Mouse (Mus musculus): Measurements from ENCODE around the gene Enho. TPM values are rescaled to one million over a fixed set of nuclear protein-coding genes. Genes with fewer than 3 reads are reported as not detected.
A peak's percentile ranks its signal among the peaks of the same experiment; 100 is the strongest.

Enho gene
- polyA plus RNA-seq, 1 experiment from 2014 or later: 115 TPM

- H3K9ac ChIP-seq (ENCODE audit: low read depth, low read length): no peak overlapping the region
- no peaks in the 10 kb centered on the region for H3K36me3 ChIP-seq (ENCODE audit: control insufficient read depth, insufficient read depth, low read length)
- H3K4me1 ChIP-seq (ENCODE audit: control insufficient read depth, insufficient read depth, low read depth, low read length): 0 out of 2 replicates have a peak, but pooled peaks cover 3% of the 10 kb centered on the region
- H3K9me3 ChIP-seq (ENCODE audit: control insufficient read depth, low read length): no peaks in the 10 kb centered on the region
- H3K27ac ChIP-seq (ENCODE audit: low read depth, low read length): no peak overlapping the region
- no peak overlapping the region for H3K4me3 ChIP-seq (ENCODE audit: low read length)
- H3K4me2 ChIP-seq (ENCODE audit: low read length): no peak overlapping the region
- 10% methylated on average over 7 of the region's 7 CpGs for WGBS
- H3K27me3 ChIP-seq (replicated peaks; ENCODE audit: control insufficient read depth, insufficient read depth, low read length): no peaks in the 10 kb centered on the region
- ATAC-seq: peak; percentile 48
These were observed 14.1 kb upstream of the Enho start for GRCm38 (mm10) chr4:41654217-41654616.

GRCm38 (mm10) chr4:41653730-41654129 is 13.6 kb upstream of the Enho start:
- no peak overlapping the region for H3K27ac ChIP-seq (ENCODE audit: low read depth, low read length)
- 0 out of 2 replicates have a peak, but pooled peaks have one; percentile 3 for ATAC-seq
- no peaks in the 10 kb centered on the region for H3K27me3 ChIP-seq (replicated peaks; ENCODE audit: control insufficient read depth, insufficient read depth, low read length)
- H3K4me2 ChIP-seq (ENCODE audit: low read length): no peak overlapping the region
- 62% methylated on average over 6 of the region's 6 CpGs for WGBS
- H3K4me3 ChIP-seq (ENCODE audit: low read length): no peak overlapping the region
- H3K4me1 ChIP-seq (ENCODE audit: control insufficient read depth, insufficient read depth, low read depth, low read length): 0 out of 2 replicates have a peak, but pooled peaks cover under 1% of the 10 kb centered on the region
- no peak overlapping the region for H3K9ac ChIP-seq (ENCODE audit: low read depth, low read length)
- H3K9me3 ChIP-seq (ENCODE audit: control insufficient read depth, low read length): no peaks in the 10 kb centered on the region
- no peaks in the 10 kb centered on the region for H3K36me3 ChIP-seq (ENCODE audit: control insufficient read depth, insufficient read depth, low read length)

GRCm38 (mm10) chr4:41653296-41653695 is 13.2 kb upstream of the Enho start:
- Histone ChIP-seq H3K27ac (ENCODE audit: low read depth, low read length) (no peak overlapping the region), H3K4me2 (ENCODE audit: low read length) (no peak overlapping the region), H3K9me3 (ENCODE audit: control insufficient read depth, low read length) (no peaks in the 10 kb centered on the region), H3K4me3 (ENCODE audit: low read length) (no peak overlapping the region), H3K27me3 (replicated peaks; ENCODE audit: control insufficient read depth, insufficient read depth, low read length) (no peaks in the 10 kb centered on the region), H3K36me3 (ENCODE audit: control insufficient read depth, insufficient read depth, low read length) (no peaks in the 10 kb centered on the region), H3K9ac (ENCODE audit: low read depth, low read length) (no peak overlapping the region), H3K4me1 (ENCODE audit: control insufficient read depth, insufficient read depth, low read depth, low read length) (no peaks in the 10 kb centered on the region)
- WGBS: 35% methylated on average over 6 of the region's 6 CpGs
- peak; percentile 46 for ATAC-seq

- no peak for ATAC-seq
- 65% methylated on average over 7 of the region's 7 CpGs for WGBS
These were observed 8.5 kb upstream of the Enho start for GRCm38 (mm10) chr4:41648627-41649026.

GRCm38 (mm10) chr4:41648157-41648556 is 8.0 kb upstream of the Enho start:
- H3K27ac ChIP-seq (ENCODE audit: low read depth, low read length): no peak overlapping the region
- peak; percentile 53; the same call in 1 of the 2 replicates for ATAC-seq
- no peaks in the 10 kb centered on the region for H3K36me3 ChIP-seq (ENCODE audit: control insufficient read depth, insufficient read depth, low read length)
- no peaks in the 10 kb centered on the region for H3K9me3 ChIP-seq (ENCODE audit: control insufficient read depth, low read length)
- no peaks in the 10 kb centered on the region for H3K27me3 ChIP-seq (replicated peaks; ENCODE audit: control insufficient read depth, insufficient read depth, low read length)
- no peak overlapping the region for H3K4me3 ChIP-seq (ENCODE audit: low read length)
- WGBS: 25% methylated on average over 4 of the region's 4 CpGs
- no peak overlapping the region for H3K4me2 ChIP-seq (ENCODE audit: low read length)
- H3K4me1 ChIP-seq (ENCODE audit: control insufficient read depth, insufficient read depth, low read depth, low read length): no peaks in the 10 kb centered on the region
- no peak overlapping the region for H3K9ac ChIP-seq (ENCODE audit: low read depth, low read length)

More at GRCm38 (mm10) chr4:41648627-41649026, 8.5 kb upstream of the Enho start:
- H3K4me2 ChIP-seq (ENCODE audit: low read length): no peak overlapping the region
- H3K36me3 ChIP-seq (ENCODE audit: control insufficient read depth, insufficient read depth, low read length): no peaks in the 10 kb centered on the region
- no peaks in the 10 kb centered on the region for H3K27me3 ChIP-seq (replicated peaks; ENCODE audit: control insufficient read depth, insufficient read depth, low read length)
- no peak overlapping the region for H3K27ac ChIP-seq (ENCODE audit: low read depth, low read length)
- no peaks in the 10 kb centered on the region for H3K4me1 ChIP-seq (ENCODE audit: control insufficient read depth, insufficient read depth, low read depth, low read length)
- no peak overlapping the region for H3K4me3 ChIP-seq (ENCODE audit: low read length)
- no peaks in the 10 kb centered on the region for H3K9me3 ChIP-seq (ENCODE audit: control insufficient read depth, low read length)
- no peak overlapping the region for H3K9ac ChIP-seq (ENCODE audit: low read depth, low read length)

GRCm38 (mm10) chr4:41645488-41645887 is 5.4 kb upstream of the Enho start:
- Histone ChIP-seq H3K36me3 (ENCODE audit: control insufficient read depth, insufficient read depth, low read length) (no peaks in the 10 kb centered on the region), H3K4me3 (ENCODE audit: low read length) (no peak overlapping the region), H3K4me2 (ENCODE audit: low read length) (no peak overlapping the region), H3K27ac (ENCODE audit: low read depth, low read length) (no peak overlapping the region), H3K27me3 (replicated peaks; ENCODE audit: control insufficient read depth, insufficient read depth, low read length) (no peaks in the 10 kb centered on the region), H3K9ac (ENCODE audit: low read depth, low read length) (no peak overlapping the region), H3K4me1 (ENCODE audit: control insufficient read depth, insufficient read depth, low read depth, low read length) (peaks cover 3% of the 10 kb centered on the region), H3K9me3 (ENCODE audit: control insufficient read depth, low read length) (no peaks in the 10 kb centered on the region)
- WGBS: 23% methylated on average over 5 of the region's 5 CpGs
- no peak for ATAC-seq

GRCm38 (mm10) chr4:41641199-41641822 is 1.2 kb upstream of the Enho start:
- H3K9me3 ChIP-seq (ENCODE audit: control insufficient read depth, low read length): no peaks in the 10 kb centered on the region
- no peak overlapping the region for H3K27ac ChIP-seq (ENCODE audit: low read depth, low read length)
- peaks cover 34% of the 10 kb centered on the region for H3K4me1 ChIP-seq (ENCODE audit: control insufficient read depth, insufficient read depth, low read depth, low read length)
- 0 out of 2 replicates have a peak, but pooled peaks cover 2% of the 10 kb centered on the region for H3K36me3 ChIP-seq (ENCODE audit: control insufficient read depth, insufficient read depth, low read length)
- H3K27me3 ChIP-seq (replicated peaks; ENCODE audit: control insufficient read depth, insufficient read depth, low read length): no peaks in the 10 kb centered on the region
- no peak overlapping the region for H3K4me2 ChIP-seq (ENCODE audit: low read length)
- no peak overlapping the region for H3K4me3 ChIP-seq (ENCODE audit: low read length)
- WGBS: 69% methylated on average over 6 of the region's 6 CpGs
- no peak for ATAC-seq
- no peak overlapping the region for H3K9ac ChIP-seq (ENCODE audit: low read depth, low read length)

GRCm38 (mm10) chr4:41639214-41639841 is 796 bp downstream of the Enho start:
- Histone ChIP-seq H3K4me2 (ENCODE audit: low read length) (peak overlapping the region; percentile 87), H3K4me3 (ENCODE audit: low read length) (peak overlapping the region; percentile 81), H3K4me1 (ENCODE audit: control insufficient read depth, insufficient read depth, low read depth, low read length) (peaks cover 40% of the 10 kb centered on the region), H3K27ac (ENCODE audit: low read depth, low read length) (peak overlapping the region; percentile 93), H3K36me3 (ENCODE audit: control insufficient read depth, insufficient read depth, low read length) (0 out of 2 replicates have a peak, but pooled peaks cover 2% of the 10 kb centered on the region), H3K9me3 (ENCODE audit: control insufficient read depth, low read length) (no peaks in the 10 kb centered on the region), H3K27me3 (replicated peaks; ENCODE audit: control insufficient read depth, insufficient read depth, low read length) (no peaks in the 10 kb centered on the region), H3K9ac (ENCODE audit: low read depth, low read length) (peak overlapping the region; percentile 98)
- WGBS: 6% methylated on average over 10 of the region's 10 CpGs
- ATAC-seq: peak; percentile 19

- Histone ChIP-seq H3K4me2 (ENCODE audit: low read length) (peak overlapping the region; percentile 87), H3K4me1 (ENCODE audit: control insufficient read depth, insufficient read depth, low read depth, low read length) (peaks cover 40% of the 10 kb centered on the region), H3K27ac (ENCODE audit: low read depth, low read length) (peak overlapping the region; percentile 93), H3K4me3 (ENCODE audit: low read length) (peak overlapping the region; percentile 81), H3K9me3 (ENCODE audit: control insufficient read depth, low read length) (no peaks in the 10 kb centered on the region), H3K27me3 (replicated peaks; ENCODE audit: control insufficient read depth, insufficient read depth, low read length) (no peaks in the 10 kb centered on the region), H3K9ac (ENCODE audit: low read depth, low read length) (peak overlapping the region; percentile 98), H3K36me3 (ENCODE audit: control insufficient read depth, insufficient read depth, low read length) (0 out of 2 replicates have a peak, but pooled peaks cover 2% of the 10 kb centered on the region)
- 63% methylated on average over 6 of the region's 6 CpGs for WGBS
- no peak for ATAC-seq
These were observed 1.3 kb downstream of the Enho start for GRCm38 (mm10) chr4:41638828-41639213.

Measured in hindbrain, embryonic 16.5 days (tissue).